Mouse (Mus musculus): ENCODE data around the gene Lrcol1. TPM values are rescaled to one million over a fixed set of nuclear protein-coding genes. Genes with fewer than 3 reads are reported as not detected.
A peak's percentile ranks its signal among the peaks of the same experiment; 100 is the strongest.

Gene Lrcol1
- polyA plus RNA-seq, 2 experiments = not detected

- peak; percentile 17 for DNase-seq (ENCODE audit: low spot score)
- Histone ChIP-seq H3K36me3 (ENCODE audit: control insufficient read depth, insufficient read depth, low read length) (peaks cover 42% of the 10 kb centered on the region), H3K9ac (ENCODE audit: low read depth, low read length, severe bottlenecking) (no peak overlapping the region), H3K4me3 (replicated peaks; ENCODE audit: low read length) (no peak overlapping the region), H3K4me1 (ENCODE audit: control insufficient read depth, insufficient read depth, low read length) (peaks cover 4% of the 10 kb centered on the region; the same call in 1 of the 2 replicates), H3K27ac (replicated peaks; ENCODE audit: low read depth, low read length) (no peak overlapping the region), H3K9me3 (ENCODE audit: control insufficient read depth, low read length) (no peaks in the 10 kb centered on the region), H3K4me2 (replicated peaks; ENCODE audit: low read depth, low read length, severe bottlenecking) (no peak overlapping the region), H3K27me3 (ENCODE audit: control insufficient read depth, insufficient read depth, low read length) (peaks cover 24% of the 10 kb centered on the region; the same call in 1 of the 2 replicates)
- no peak for TF ChIP-seq POLR2A (IDR thresholded peaks at IDR 0.05; ENCODE audit: borderline replicate concordance, extremely low read depth, insufficient read depth, insufficient read length)
- no peak for ATAC-seq (ENCODE audit: low FRiP score, low read depth)
- WGBS = 83% methylated on average over 2 of the region's 2 CpGs
These were observed 5.7 kb upstream of the Lrcol1 start for GRCm38 (mm10) chr5:110338792-110339191.

GRCm38 (mm10) chr5:110342648-110343284, 1.8 kb upstream of the Lrcol1 start, which contains the start of gene P2rx2:
P2rx2 (minus strand) TSS chr5:110343212.
- WGBS = under 1% methylated on average over 37 of the region's 43 CpGs
- no peaks in the 10 kb centered on the region for H3K9me3 ChIP-seq (ENCODE audit: control insufficient read depth, low read length)
- DNase-seq (ENCODE audit: low spot score) = peak; percentile 23
- peak within 1 kb of the TSS; percentile 73 for H3K4me2 ChIP-seq (replicated peaks; ENCODE audit: low read depth, low read length, severe bottlenecking)
- peak; percentile 21 for ATAC-seq (ENCODE audit: low FRiP score, low read depth)
- H3K4me1 ChIP-seq (ENCODE audit: control insufficient read depth, insufficient read depth, low read length) = peaks cover 4% of the 10 kb centered on the region; the same call in 1 of the 2 replicates
- H3K9ac ChIP-seq (ENCODE audit: low read depth, low read length, severe bottlenecking) = peak within 1 kb of the TSS; percentile 58
- H3K27me3 ChIP-seq (ENCODE audit: control insufficient read depth, insufficient read depth, low read length) = peaks cover 24% of the 10 kb centered on the region; the same call in 1 of the 2 replicates
- H3K27ac ChIP-seq (replicated peaks; ENCODE audit: low read depth, low read length) = no peak within 1 kb of the TSS
- H3K36me3 ChIP-seq (ENCODE audit: control insufficient read depth, insufficient read depth, low read length) = peaks cover 10% of the 10 kb centered on the region; the same call in 1 of the 2 replicates
- no peak for TF ChIP-seq POLR2A (IDR thresholded peaks at IDR 0.05; ENCODE audit: borderline replicate concordance, extremely low read depth, insufficient read depth, insufficient read length)
- H3K4me3 ChIP-seq (replicated peaks; ENCODE audit: low read length) = peak within 1 kb of the TSS; percentile 43

GRCm38 (mm10) chr5:110345553-110345952, 1.0 kb downstream of the Lrcol1 start:
- Histone ChIP-seq H3K36me3 (ENCODE audit: control insufficient read depth, insufficient read depth, low read length) (no peaks in the 10 kb centered on the region), H3K4me2 (replicated peaks; ENCODE audit: low read depth, low read length, severe bottlenecking) (no peak overlapping the region), H3K4me1 (ENCODE audit: control insufficient read depth, insufficient read depth, low read length) (peaks cover 4% of the 10 kb centered on the region; the same call in 1 of the 2 replicates), H3K9me3 (ENCODE audit: control insufficient read depth, low read length) (no peaks in the 10 kb centered on the region), H3K27ac (replicated peaks; ENCODE audit: low read depth, low read length) (no peak overlapping the region), H3K9ac (ENCODE audit: low read depth, low read length, severe bottlenecking) (no peak overlapping the region), H3K27me3 (ENCODE audit: control insufficient read depth, insufficient read depth, low read length) (peaks cover 24% of the 10 kb centered on the region; the same call in 1 of the 2 replicates), H3K4me3 (replicated peaks; ENCODE audit: low read length) (no peak overlapping the region)
- 82% methylated on average over 4 of the region's 4 CpGs for WGBS
- no peak for ATAC-seq (ENCODE audit: low FRiP score, low read depth)
- TF ChIP-seq POLR2A (IDR thresholded peaks at IDR 0.05; ENCODE audit: borderline replicate concordance, extremely low read depth, insufficient read depth, insufficient read length) = no peak
- no peak for DNase-seq (ENCODE audit: low spot score)

- peaks cover 4% of the 10 kb centered on the region; the same call in 1 of the 2 replicates for H3K4me1 ChIP-seq (ENCODE audit: control insufficient read depth, insufficient read depth, low read length)
- no peak for ATAC-seq (ENCODE audit: low FRiP score, low read depth)
- TF ChIP-seq POLR2A (IDR thresholded peaks at IDR 0.05; ENCODE audit: borderline replicate concordance, extremely low read depth, insufficient read depth, insufficient read length) = no peak
- DNase-seq (ENCODE audit: low spot score) = no peak
- H3K9me3 ChIP-seq (ENCODE audit: control insufficient read depth, low read length) = no peaks in the 10 kb centered on the region
- no peak overlapping the region for H3K27ac ChIP-seq (replicated peaks; ENCODE audit: low read depth, low read length)
- no peak overlapping the region for H3K4me2 ChIP-seq (replicated peaks; ENCODE audit: low read depth, low read length, severe bottlenecking)
- no peak overlapping the region for H3K9ac ChIP-seq (ENCODE audit: low read depth, low read length, severe bottlenecking)
- H3K36me3 ChIP-seq (ENCODE audit: control insufficient read depth, insufficient read depth, low read length) = no peaks in the 10 kb centered on the region
- H3K4me3 ChIP-seq (replicated peaks; ENCODE audit: low read length) = no peak overlapping the region
- WGBS = 83% methylated on average over 8 of the region's 8 CpGs
- peaks cover 14% of the 10 kb centered on the region; the same call in 1 of the 2 replicates for H3K27me3 ChIP-seq (ENCODE audit: control insufficient read depth, insufficient read depth, low read length)
These were observed 2.5 kb downstream of the Lrcol1 start for GRCm38 (mm10) chr5:110347006-110347405.

- WGBS = 13% methylated on average over 7 of the region's 7 CpGs
- no peaks in the 10 kb centered on the region for H3K9me3 ChIP-seq (ENCODE audit: control insufficient read depth, low read length)
- ATAC-seq (ENCODE audit: low FRiP score, low read depth) (no peak), DNase-seq (ENCODE audit: low spot score) (peak; percentile 37)
- H3K9ac ChIP-seq (ENCODE audit: low read depth, low read length, severe bottlenecking) = no peak overlapping the region
- no peak overlapping the region for H3K4me3 ChIP-seq (replicated peaks; ENCODE audit: low read length)
- H3K36me3 ChIP-seq (ENCODE audit: control insufficient read depth, insufficient read depth, low read length) = no peaks in the 10 kb centered on the region
- TF ChIP-seq POLR2A (IDR thresholded peaks at IDR 0.05; ENCODE audit: borderline replicate concordance, extremely low read depth, insufficient read depth, insufficient read length) = no peak
- H3K27ac ChIP-seq (replicated peaks; ENCODE audit: low read depth, low read length) = no peak overlapping the region
- no peaks in the 10 kb centered on the region for H3K27me3 ChIP-seq (ENCODE audit: control insufficient read depth, insufficient read depth, low read length)
- no peaks in the 10 kb centered on the region for H3K4me1 ChIP-seq (ENCODE audit: control insufficient read depth, insufficient read depth, low read length)
- H3K4me2 ChIP-seq (replicated peaks; ENCODE audit: low read depth, low read length, severe bottlenecking) = no peak overlapping the region
These were observed 10.2 kb downstream of the Lrcol1 start for GRCm38 (mm10) chr5:110354716-110355115.
